Mouse (Mus musculus) heart, postnatal 0 days (tissue): ENCODE measurements around the gene Csmd2. TPM values are rescaled to one million over a fixed set of nuclear protein-coding genes. Genes with fewer than 3 reads are reported as not detected.

Source experiments
- ATAC-seq: fragments of 200-750 bp; cut with Nextera tagmentation; 2 replicates; pipeline ENCODE4 v1.8.0; 2017; ENCODE audit warnings: low read depth, moderate number of reproducible peaks, moderate library complexity; ENCODE audit not compliant: insufficient read depth
- DNase-seq: peaks from one replicate; pipeline ENCODE4 v3.0.0-alpha.2; 2016; ENCODE audit warnings: low spot score
- H3K27ac ChIP-seq: fragments of 300-500 bp; sonication (generic); 2 replicates; pipeline ENCODE4 v1.5.1; 2014; ENCODE audit warnings: low read depth, mild to moderate bottlenecking
- H3K27me3 ChIP-seq: fragments of 300-500 bp; sonication (generic); 2 replicates; pipeline ENCODE4 v1.6.1; 2014; ENCODE audit warnings: low read length, mixed read lengths; ENCODE audit not compliant: control insufficient read depth, insufficient read depth
- H3K36me3 ChIP-seq: fragments of 300-500 bp; sonication (generic); replicated peaks from 2 replicates; pipeline ENCODE4 v1.6.1; 2014; ENCODE audit warnings: low read length, mixed read lengths; ENCODE audit not compliant: control insufficient read depth, insufficient read depth
- H3K4me1 ChIP-seq: fragments of 300-500 bp; sonication (generic); 2 replicates; pipeline ENCODE4 v1.6.1; 2014; ENCODE audit warnings: antibody characterized with exemption; ENCODE audit not compliant: control insufficient read depth, insufficient read depth
- H3K4me2 ChIP-seq: fragments of 300-500 bp; sonication (generic); 2 replicates; pipeline ENCODE4 v1.6.1; 2014; ENCODE audit warnings: low read depth, mild to moderate bottlenecking, low read length, moderate library complexity
- H3K4me3 ChIP-seq: fragments of 300-500 bp; sonication (generic); 2 replicates; pipeline ENCODE4 v1.5.1; 2014; ENCODE audit warnings: low read depth, low read length
- H3K9ac ChIP-seq: fragments of 300-500 bp; sonication (generic); replicated peaks from 2 replicates; pipeline ENCODE4 v1.6.1; 2014; ENCODE audit warnings: low read depth, low read length, mixed read lengths
- H3K9me3 ChIP-seq: fragments of 300-500 bp; sonication (generic); replicated peaks from 2 replicates; pipeline ENCODE4 v1.6.1; 2016; ENCODE audit warnings: low read length; ENCODE audit not compliant: control insufficient read depth
- CTCF ChIP-seq: IDR thresholded peaks from 2 replicates; pipeline ENCODE4 v1.5.1; 2016; ENCODE audit warnings: antibody characterized with exemption, control low read depth, low read depth
- EP300 ChIP-seq: IDR thresholded peaks from 2 replicates; pipeline ENCODE4 v1.6.1; 2016; ENCODE audit warnings: antibody characterized with exemption, low read depth
- WGBS: fragments of 180-500 bp; shearing (Covaris S2); extraction: QIAGEN DNeasy Blood & Tissue Kit; methylation state at CpG from one replicate; pipeline ENCODE4 v1.1.7; 2014; 5-methylcytosine and 5-hydroxymethylcytosine counted together
- polyA plus RNA-seq: library from polyadenylated mRNA; unstranded; fragments of >200 nt; fragmentation: Nextera tagmentation; extraction: Ambion mirVana; gene quantifications from 2 replicates; pipeline ENCODE4 v1.2.1, GENCODE M21; 2015
- total RNA-seq: library from RNA; depleted of rRNA; stranded (reverse); fragments of >200 nt; gene quantifications from 2 replicates; pipeline ENCODE4 v1.2.3, GENCODE M21; 2014; ENCODE audit warnings: low replicate concordance

Csmd2 gene
- total and polyA plus RNA-seq, 2 experiments from 2014 or later = 0.01 TPM; not detected in 1

GRCm38 (mm10) chr4:128484679-128485078, 497.0 kb downstream of the Csmd2 start:
- Histone ChIP-seq H3K4me3 (no peak overlapping the region), H3K9ac (no peak overlapping the region), H3K27ac (no peak overlapping the region), H3K9me3 (no peaks in the 10 kb centered on the region), H3K36me3 (no peaks in the 10 kb centered on the region), H3K27me3 (no peaks in the 10 kb centered on the region), H3K4me1 (no peaks in the 10 kb centered on the region), H3K4me2 (no peak overlapping the region)
- 56% methylated on average over 2 of the region's 2 CpGs for WGBS
- no peak for ATAC-seq
- no peak for DNase-seq
- no peak for TF ChIP-seq CTCF
- TF ChIP-seq EP300 = no peak

GRCm38 (mm10) chr4:128489521-128490100, 502.0 kb downstream of the Csmd2 start:
- Histone ChIP-seq H3K4me1 (no peaks in the 10 kb centered on the region), H3K27ac (no peak overlapping the region), H3K27me3 (no peaks in the 10 kb centered on the region), H3K4me3 (no peak overlapping the region), H3K9ac (no peak overlapping the region), H3K4me2 (no peak overlapping the region), H3K36me3 (no peaks in the 10 kb centered on the region), H3K9me3 (no peaks in the 10 kb centered on the region)
- WGBS = 79% methylated on average over 11 of the region's 11 CpGs
- DNase-seq (no peak), ATAC-seq (no peak)
- TF ChIP-seq CTCF (no peak), EP300 (no peak)

DNA sequence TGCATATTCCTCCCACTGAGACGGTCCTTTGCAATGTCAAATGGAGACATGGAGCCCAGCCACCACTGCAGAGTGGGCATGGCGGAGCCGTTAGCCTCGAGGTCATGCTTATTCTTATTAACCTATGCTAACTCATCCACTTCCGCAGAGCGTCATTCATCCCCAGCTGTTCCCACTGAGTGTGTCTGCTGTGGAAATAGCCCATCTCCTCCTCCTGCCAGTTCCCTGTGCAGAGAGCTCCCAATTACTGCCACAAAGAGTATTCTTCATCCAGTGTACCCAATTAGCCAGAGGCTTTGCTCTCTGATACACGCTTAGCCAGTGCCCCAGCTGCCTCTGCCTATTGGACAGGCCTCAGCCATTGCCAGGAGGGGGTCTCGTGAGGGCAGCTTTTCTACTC, 504.4 kb downstream of the Csmd2 start:
- ATAC-seq (no peak), DNase-seq (no peak)
- Histone ChIP-seq H3K9ac (no peak overlapping the region), H3K36me3 (no peaks in the 10 kb centered on the region), H3K4me3 (no peak overlapping the region), H3K27me3 (no peaks in the 10 kb centered on the region), H3K27ac (no peak overlapping the region), H3K9me3 (no peaks in the 10 kb centered on the region), H3K4me1 (no peaks in the 10 kb centered on the region), H3K4me2 (no peak overlapping the region)
- TF ChIP-seq CTCF (no peak), EP300 (no peak)
- WGBS = 70% methylated on average over 8 of the region's 8 CpGs

DNA sequence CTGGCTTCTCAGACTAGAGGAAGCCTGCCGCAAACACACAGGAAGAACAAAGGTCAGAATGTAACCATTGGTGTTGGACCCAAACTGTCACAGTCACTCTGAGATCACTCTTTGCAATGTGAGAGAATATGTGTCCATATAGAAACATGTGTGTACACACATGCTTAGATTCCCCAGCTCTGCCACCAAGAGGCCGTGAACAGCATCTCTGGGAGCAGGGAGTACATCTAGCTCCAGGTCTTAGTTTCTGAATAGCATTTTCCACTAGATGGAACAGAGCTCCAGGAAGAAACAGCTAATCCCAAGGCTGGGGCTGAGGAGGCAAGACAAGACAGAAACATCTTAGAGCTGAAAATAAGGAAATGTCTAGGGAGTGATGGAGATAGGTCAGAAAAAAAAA, 512.3 kb downstream of the Csmd2 start:
- Histone ChIP-seq H3K36me3 (no peaks in the 10 kb centered on the region), H3K27ac (no peak overlapping the region), H3K4me1 (no peaks in the 10 kb centered on the region), H3K9ac (no peak overlapping the region), H3K27me3 (no peaks in the 10 kb centered on the region), H3K9me3 (no peaks in the 10 kb centered on the region), H3K4me3 (no peak overlapping the region), H3K4me2 (no peak overlapping the region)
- DNase-seq = no peak
- ATAC-seq = no peak
- WGBS = 67% methylated on average over 2 of the region's 2 CpGs
- no peak for TF ChIP-seq CTCF
- TF ChIP-seq EP300 = no peak

DNA sequence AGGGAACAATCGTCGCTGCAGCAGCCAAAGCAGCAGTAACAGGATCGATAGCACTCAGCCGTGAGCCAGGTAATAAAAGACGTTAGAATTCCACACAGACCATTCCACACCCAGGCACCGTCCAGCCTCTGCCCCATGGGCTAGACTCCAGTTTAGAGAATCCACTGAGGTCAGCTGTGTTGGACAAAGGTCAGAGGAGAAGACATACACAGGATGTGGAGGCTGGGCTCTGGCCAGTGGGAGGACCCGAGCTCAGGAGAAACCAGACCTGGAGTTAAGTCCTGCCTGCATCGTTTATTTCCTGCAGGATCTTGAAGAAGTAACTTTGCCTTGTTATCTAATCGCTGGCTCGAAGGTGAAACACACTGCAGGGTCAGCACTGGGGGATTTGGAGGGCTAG, 519.2 kb downstream of the Csmd2 start:
- no peaks in the 10 kb centered on the region for H3K27me3 ChIP-seq
- 53% methylated on average over 10 of the region's 10 CpGs for WGBS
- no peak for TF ChIP-seq CTCF
- no peak for TF ChIP-seq EP300
- H3K4me2 ChIP-seq = no peak overlapping the region
- ATAC-seq = no peak
- H3K4me1 ChIP-seq = no peaks in the 10 kb centered on the region
- no peak overlapping the region for H3K4me3 ChIP-seq
- H3K9ac ChIP-seq = no peak overlapping the region
- H3K36me3 ChIP-seq = no peaks in the 10 kb centered on the region
- no peak overlapping the region for H3K27ac ChIP-seq
- H3K9me3 ChIP-seq = no peaks in the 10 kb centered on the region
- no peak for DNase-seq

DNA sequence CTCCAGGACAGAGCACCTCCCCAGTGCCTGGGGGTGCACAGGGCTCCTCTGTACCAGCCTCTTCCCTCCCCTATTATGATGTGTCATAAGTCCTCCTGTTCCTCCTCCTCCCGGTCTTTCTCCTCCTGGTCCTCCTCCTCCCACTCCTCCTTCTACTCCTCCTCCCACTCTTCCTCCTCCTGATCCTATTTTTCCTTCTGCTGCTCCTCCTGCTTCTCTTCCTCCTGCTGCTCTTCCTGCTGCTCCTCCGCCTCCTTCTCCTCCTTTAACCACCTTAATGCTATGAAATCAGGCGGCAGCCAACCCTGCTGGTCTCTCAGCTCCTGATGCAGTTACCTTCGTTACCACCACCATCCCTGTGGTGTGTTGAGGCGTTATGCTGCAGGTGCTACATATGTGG, 522.2 kb downstream of the Csmd2 start:
- ATAC-seq (no peak), DNase-seq (no peak)
- no peak for TF ChIP-seq EP300
- no peak for TF ChIP-seq CTCF
- Histone ChIP-seq H3K27ac (no peak overlapping the region), H3K27me3 (no peaks in the 10 kb centered on the region), H3K9ac (no peak overlapping the region), H3K4me1 (no peaks in the 10 kb centered on the region), H3K4me2 (no peak overlapping the region), H3K36me3 (no peaks in the 10 kb centered on the region), H3K9me3 (no peaks in the 10 kb centered on the region), H3K4me3 (no peak overlapping the region)
- WGBS = 62% methylated on average over 5 of the region's 5 CpGs
